ENCODE assay signal across 17 mouse cellular contexts in genomic region chr3:139083778-139084539, GRCm38 (mm10).
"Had no signal": no experiment of that assay in that cellular context is flagged by ENCODE, and none has a peak within 500 bp of the region (broad histone marks: within the 10 kb centered on the region; RNA-seq: fewer than 3 reads in every experiment).

No protein-coding gene starts in this region.

- H3K4me2 ChIP-seq: lung, embryonic 14.5 days; midbrain, embryonic 11.5 days; midbrain, embryonic 13.5 days; midbrain, embryonic 15.5 days; neural tube, embryonic 12.5 days; stomach, embryonic 15.5 days had no signal

- H3K36me3 ChIP-seq: midbrain, embryonic 13.5 days; midbrain, embryonic 15.5 days; neural tube, embryonic 12.5 days; stomach, embryonic 15.5 days had no signal

- H3K4me1 ChIP-seq: megakaryocyte, embryonic 14.5 days; midbrain, embryonic 13.5 days; midbrain, embryonic 15.5 days; neural tube, embryonic 12.5 days; stomach, embryonic 15.5 days had no signal

- DNase-seq: lung, adult 18-20 months; lung, embryonic 14.5 days; lung, postnatal 14 days; lung, postnatal 36 days; right cerebral cortex, postnatal 14 days; thymus, adult 2 months; thymus, postnatal 25 days; thymus, postnatal 4 days had no signal

- H3K27me3 ChIP-seq: megakaryocyte, embryonic 14.5 days; midbrain, embryonic 13.5 days; midbrain, embryonic 15.5 days; neural tube, embryonic 12.5 days; stomach, embryonic 15.5 days had no signal

- H3K9me3 ChIP-seq: stomach, embryonic 15.5 days had no signal

- ATAC-seq: midbrain, embryonic 13.5 days; midbrain, embryonic 15.5 days had no signal

- H3K9ac ChIP-seq: liver, embryonic 14.5 days; lung, embryonic 14.5 days; midbrain, embryonic 13.5 days; midbrain, embryonic 15.5 days; neural tube, embryonic 12.5 days; stomach, embryonic 15.5 days had no signal

- H3K27ac ChIP-seq: liver, embryonic 14.5 days; macrophage; midbrain, embryonic 13.5 days; midbrain, embryonic 15.5 days; neural tube, embryonic 12.5 days; stomach, embryonic 15.5 days; stomach, postnatal 0 days had no signal

- H3K4me3 ChIP-seq: megakaryocyte, embryonic 14.5 days; midbrain, embryonic 13.5 days; midbrain, embryonic 15.5 days; neural tube, embryonic 12.5 days; stomach, embryonic 15.5 days had no signal
